Mouse (Mus musculus) thymus, adult 2 months (tissue): ENCODE measurements at regions not wholly inside any gene's neighbourhood (a gene's known extent, or its start where the extent isn't known, plus 50 kb on each side); places are given as distances from the start of the nearest gene placed in this dataset.

Experiments
- CTCF ChIP-seq: fragments of 200-500 bp; IDR thresholded peaks from 2 replicates; pipeline ENCODE4 v1.5.1; 2012; ENCODE audit warnings: mild to moderate bottlenecking, control low read depth, low read length, moderate library complexity, borderline replicate concordance; ENCODE audit not compliant: control insufficient read depth, poor library complexity, insufficient read depth; ENCODE audit errors: extremely low read depth
- POLR2A ChIP-seq: fragments of 200-500 bp; IDR thresholded peaks from 2 replicates; pipeline ENCODE4 v1.6.1; 2012; ENCODE audit warnings: mild to moderate bottlenecking, low read length, control low read depth, moderate library complexity; ENCODE audit not compliant: control insufficient read depth, poor library complexity, insufficient read depth; ENCODE audit errors: extremely low read depth

- TF ChIP-seq CTCF (no peak), POLR2A (no peak)
Measured at GRCm38 (mm10) chr2:26787312-26787711, 77.5 kb downstream of the Abo start.
